Mouse (Mus musculus) intestine, embryonic 16.5 days (tissue): ENCODE measurements around the gene Abtb2. TPM values are rescaled to one million over a fixed set of nuclear protein-coding genes. Genes with fewer than 3 reads are reported as not detected.

ENCODE experiments used
- ATAC-seq: fragments of 200-750 bp; cut with Nextera tagmentation; 2 replicates; pipeline ENCODE4 v1.8.0; 2017; ENCODE audit warnings: moderate TSS enrichment, moderate library complexity
- H3K27ac ChIP-seq: fragments of 300-500 bp; sonication (generic); 2 replicates; pipeline ENCODE4 v1.5.1; 2014; ENCODE audit warnings: mild to moderate bottlenecking, low read length
- H3K27me3 ChIP-seq: fragments of 300-500 bp; sonication (generic); replicated peaks from 2 replicates; pipeline ENCODE4 v1.6.1; 2014; ENCODE audit warnings: low read length, control low read depth, mixed read lengths; ENCODE audit not compliant: control insufficient read depth, insufficient read depth
- H3K36me3 ChIP-seq: fragments of 300-500 bp; sonication (generic); 2 replicates; pipeline ENCODE4 v1.6.1; 2014; ENCODE audit warnings: low read length, control low read depth; ENCODE audit not compliant: control insufficient read depth, insufficient read depth
- H3K4me1 ChIP-seq: fragments of 300-500 bp; sonication (generic); 2 replicates; pipeline ENCODE4 v1.6.1; 2014; ENCODE audit warnings: low read length, control low read depth, mixed read lengths; ENCODE audit not compliant: control insufficient read depth, insufficient read depth
- H3K4me2 ChIP-seq: fragments of 300-500 bp; sonication (generic); 2 replicates; pipeline ENCODE4 v1.6.1; 2014; ENCODE audit warnings: low read depth, low read length, control low read depth
- H3K4me3 ChIP-seq: fragments of 300-500 bp; sonication (generic); 2 replicates; pipeline ENCODE4 v1.5.1; 2014; ENCODE audit warnings: mild to moderate bottlenecking, low read length
- H3K9ac ChIP-seq: fragments of 300-500 bp; sonication (generic); 2 replicates; pipeline ENCODE4 v1.6.1; 2014; ENCODE audit warnings: low read depth, low read length
- H3K9me3 ChIP-seq: fragments of 300-500 bp; sonication (generic); 2 replicates; pipeline ENCODE4 v1.6.1; 2016; ENCODE audit warnings: low read length, control low read depth; ENCODE audit not compliant: control insufficient read depth
- WGBS: fragments of 180-500 bp; shearing (Covaris S2); extraction: QIAGEN DNeasy Blood & Tissue Kit; methylation state at CpG from one replicate; pipeline ENCODE4 v1.1.7; 2014; 5-methylcytosine and 5-hydroxymethylcytosine counted together
- polyA plus RNA-seq: library from polyadenylated mRNA; unstranded; fragments of >200 nt; fragmentation: Nextera tagmentation; extraction: Ambion mirVana; gene quantifications from 2 replicates; pipeline ENCODE4 v1.2.1, GENCODE M21; 2015

The Abtb2 gene
- polyA plus RNA-seq, 1 experiment from 2014 or later = 4.7 TPM

DNA sequence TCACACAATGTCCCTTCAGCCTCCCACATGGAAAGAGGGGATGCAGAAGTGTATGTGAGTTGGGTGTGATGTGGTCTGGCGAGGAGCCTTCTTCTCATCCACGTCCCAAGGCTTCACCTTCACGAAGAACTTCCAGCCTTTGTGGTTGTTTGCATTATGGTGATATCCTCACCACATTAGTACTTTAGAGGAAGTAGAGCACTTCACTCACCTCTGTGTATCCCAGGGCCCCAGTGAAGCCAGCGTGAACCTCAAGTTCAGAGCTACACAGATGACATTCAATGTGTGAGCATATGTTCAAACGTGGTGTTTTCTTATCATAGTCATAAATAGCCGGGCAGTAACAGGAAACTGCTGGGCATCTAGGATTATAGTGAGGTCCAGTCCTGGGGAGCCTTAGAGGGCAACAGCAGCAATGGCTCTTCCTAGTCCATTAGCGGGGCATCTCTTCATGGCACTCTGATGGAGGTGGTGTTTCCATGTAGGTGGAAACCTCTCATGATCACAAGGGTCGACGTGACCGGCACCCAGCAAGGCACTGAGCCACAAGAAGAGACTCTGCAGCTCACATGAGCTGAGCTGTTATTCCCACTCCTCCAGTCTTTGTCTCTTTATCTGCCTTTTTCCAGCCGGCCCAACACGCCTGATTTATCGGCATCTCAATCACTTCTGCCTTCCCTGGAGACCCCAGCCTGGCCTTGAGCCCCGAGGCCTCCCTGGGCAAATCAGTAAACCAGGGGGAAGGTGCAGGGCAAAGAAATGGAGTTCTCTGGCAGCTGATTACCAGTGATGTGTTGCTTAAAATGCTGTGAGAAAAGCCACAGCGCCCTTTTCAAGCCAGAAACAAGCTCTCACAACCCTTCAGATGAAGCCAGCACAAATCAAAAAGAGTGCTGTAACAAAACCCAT is 93.8 kb downstream of the Abtb2 start:
- no peak overlapping the region for H3K27ac ChIP-seq
- no peak overlapping the region for H3K4me3 ChIP-seq

DNA sequence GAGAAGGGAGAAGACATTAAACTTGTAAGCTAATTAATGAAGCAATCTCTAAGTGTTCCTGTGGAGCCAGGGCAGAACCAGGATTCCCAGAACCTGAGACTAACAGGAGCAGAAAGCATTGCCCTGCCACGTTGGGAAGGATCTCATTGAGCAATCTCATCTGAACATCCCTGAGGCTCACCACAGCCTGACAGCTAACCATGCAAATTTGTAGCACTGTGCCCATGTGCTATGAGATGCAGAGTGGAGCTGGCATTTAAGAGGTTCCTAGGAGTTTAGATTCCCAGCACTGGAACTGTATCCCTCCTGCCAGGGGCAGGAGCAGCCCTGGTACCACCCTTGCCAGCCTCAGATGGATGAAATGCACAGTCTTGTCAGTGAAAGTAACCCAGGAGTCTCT is 95.6 kb downstream of the Abtb2 start:
- Histone ChIP-seq H3K4me3 (no peak overlapping the region), H3K27me3 (no peaks in the 10 kb centered on the region), H3K36me3 (no peaks in the 10 kb centered on the region), H3K9me3 (no peaks in the 10 kb centered on the region), H3K9ac (no peak overlapping the region), H3K4me1 (no peaks in the 10 kb centered on the region), H3K27ac (no peak overlapping the region), H3K4me2 (no peak overlapping the region)
- no peak for ATAC-seq
- 50% methylated on average over 1 of the region's 1 CpGs for WGBS

More for the DNA sequence above, 93.8 kb downstream of the Abtb2 start:
- Histone ChIP-seq H3K4me1 (no peaks in the 10 kb centered on the region; the same call in 1 of the 2 replicates), H3K4me2 (no peak overlapping the region), H3K27me3 (no peaks in the 10 kb centered on the region), H3K9ac (no peak overlapping the region), H3K36me3 (no peaks in the 10 kb centered on the region), H3K9me3 (no peaks in the 10 kb centered on the region)
- ATAC-seq = no peak
- WGBS = 68% methylated on average over 15 of the region's 15 CpGs

DNA sequence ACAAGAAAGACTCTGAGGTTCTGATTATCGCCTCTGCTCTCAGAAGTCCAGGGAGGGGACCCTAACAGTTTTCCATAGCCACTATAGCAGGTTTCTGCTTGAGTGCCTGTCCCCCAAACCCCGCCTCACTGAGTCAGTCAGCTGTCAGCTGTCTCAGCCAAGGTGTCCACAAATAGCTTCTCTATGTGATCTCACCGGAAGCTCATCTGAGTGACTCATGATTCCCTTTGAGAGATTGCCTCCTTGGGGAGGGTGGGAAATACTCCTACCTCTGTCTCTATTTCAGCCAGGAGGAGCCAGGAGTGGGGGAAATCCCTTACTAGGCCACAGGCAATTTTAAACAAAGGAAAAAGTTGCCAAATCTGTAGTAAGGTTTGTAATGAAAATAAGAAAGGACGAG is 96.0 kb downstream of the Abtb2 start:
- H3K9me3 ChIP-seq = no peaks in the 10 kb centered on the region
- no peaks in the 10 kb centered on the region for H3K4me1 ChIP-seq
- H3K27ac ChIP-seq = no peak overlapping the region
- no peak for ATAC-seq
- no peak overlapping the region for H3K4me2 ChIP-seq
- H3K36me3 ChIP-seq = no peaks in the 10 kb centered on the region
- H3K27me3 ChIP-seq = no peaks in the 10 kb centered on the region
- H3K4me3 ChIP-seq = no peak overlapping the region
- WGBS = 62% methylated on average over 4 of the region's 4 CpGs
- no peak overlapping the region for H3K9ac ChIP-seq

- ATAC-seq = no peak
- H3K4me3 ChIP-seq = no peak overlapping the region
- H3K9me3 ChIP-seq = no peaks in the 10 kb centered on the region
- no peaks in the 10 kb centered on the region for H3K27me3 ChIP-seq
- H3K9ac ChIP-seq = no peak overlapping the region
- 64% methylated on average over 6 of the region's 6 CpGs for WGBS
- no peaks in the 10 kb centered on the region for H3K36me3 ChIP-seq
- H3K4me2 ChIP-seq = no peak overlapping the region
- peaks cover 9% of the 10 kb centered on the region for H3K4me1 ChIP-seq
- no peak overlapping the region for H3K27ac ChIP-seq
Observed at GRCm38 (mm10) chr2:103664341-103664740, 98.2 kb downstream of the Abtb2 start.

DNA sequence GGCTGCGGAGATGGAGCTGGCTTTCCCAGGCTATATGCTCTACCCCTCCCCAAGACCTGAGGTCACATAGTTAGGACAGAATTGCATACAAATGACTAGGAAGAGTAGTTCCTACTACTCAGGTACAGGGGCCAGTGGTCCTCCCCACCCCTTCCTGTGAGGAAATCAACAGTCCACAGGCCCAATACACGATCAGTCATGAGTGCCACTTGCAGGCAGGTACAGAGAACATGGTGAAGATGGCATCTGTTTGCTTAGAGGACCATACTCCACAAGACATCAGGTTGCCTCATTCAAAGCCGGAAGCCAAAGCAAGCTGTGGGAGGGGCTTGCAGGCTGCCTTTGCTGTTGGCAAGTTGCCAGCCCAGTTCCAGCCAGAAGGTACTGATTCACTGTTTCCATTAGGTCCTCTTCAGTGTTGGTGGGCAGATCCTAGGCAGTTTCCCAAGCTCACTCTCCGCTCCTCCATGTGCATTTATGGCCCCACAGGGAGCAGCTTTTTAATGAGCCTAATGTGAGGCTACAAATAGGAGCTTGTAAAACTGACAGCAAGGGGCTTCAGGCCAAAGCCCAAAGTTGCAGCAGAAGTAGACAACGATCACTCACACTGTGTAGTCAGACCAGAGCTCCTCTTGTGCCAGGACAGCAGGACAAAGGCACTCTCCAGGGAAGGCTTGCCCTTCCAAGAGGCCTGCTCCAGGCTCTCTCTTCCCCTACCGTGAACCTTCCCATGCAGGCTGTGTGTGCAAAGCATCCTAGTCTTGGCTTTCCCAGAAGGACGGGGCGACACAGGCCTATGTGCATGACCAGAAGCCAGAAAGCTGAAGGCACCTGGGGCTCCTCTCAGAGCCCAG is 102.1 kb downstream of the Abtb2 start:
- Histone ChIP-seq H3K36me3 (no peaks in the 10 kb centered on the region), H3K9me3 (no peaks in the 10 kb centered on the region), H3K4me2 (no peak overlapping the region), H3K27me3 (no peaks in the 10 kb centered on the region), H3K4me1 (peaks cover 9% of the 10 kb centered on the region), H3K27ac (no peak overlapping the region), H3K4me3 (no peak overlapping the region), H3K9ac (no peak overlapping the region)
- WGBS = 51% methylated on average over 8 of the region's 8 CpGs
- ATAC-seq = peak; percentile 56

GRCm38 (mm10) chr2:103668939-103669338 is 102.8 kb downstream of the Abtb2 start:
- H3K27me3 ChIP-seq = no peaks in the 10 kb centered on the region
- ATAC-seq = no peak
- H3K4me2 ChIP-seq = no peak overlapping the region
- 66% methylated on average over 8 of the region's 8 CpGs for WGBS
- H3K27ac ChIP-seq = no peak overlapping the region
- H3K9ac ChIP-seq = no peak overlapping the region
- no peaks in the 10 kb centered on the region for H3K9me3 ChIP-seq
- peaks cover 9% of the 10 kb centered on the region for H3K4me1 ChIP-seq
- no peaks in the 10 kb centered on the region for H3K36me3 ChIP-seq
- H3K4me3 ChIP-seq = no peak overlapping the region

- Histone ChIP-seq H3K4me3 (no peak overlapping the region), H3K27ac (no peak overlapping the region), H3K27me3 (no peaks in the 10 kb centered on the region), H3K36me3 (no peaks in the 10 kb centered on the region), H3K9ac (no peak overlapping the region), H3K4me1 (peaks cover 9% of the 10 kb centered on the region), H3K9me3 (no peaks in the 10 kb centered on the region), H3K4me2 (no peak overlapping the region)
- 83% methylated on average over 4 of the region's 4 CpGs for WGBS
- no peak for ATAC-seq
Observed at GRCm38 (mm10) chr2:103669561-103669960, 103.5 kb downstream of the Abtb2 start.

- no peak overlapping the region for H3K4me3 ChIP-seq
- 71% methylated on average over 3 of the region's 3 CpGs for WGBS
- no peak overlapping the region for H3K27ac ChIP-seq
- peak; percentile 52; the same call in 1 of the 2 replicates for ATAC-seq
- H3K9me3 ChIP-seq = no peaks in the 10 kb centered on the region
- H3K36me3 ChIP-seq = no peaks in the 10 kb centered on the region
- peaks cover 9% of the 10 kb centered on the region for H3K4me1 ChIP-seq
- no peaks in the 10 kb centered on the region for H3K27me3 ChIP-seq
- H3K9ac ChIP-seq = no peak overlapping the region
- H3K4me2 ChIP-seq = no peak overlapping the region
Observed at GRCm38 (mm10) chr2:103670276-103670680, 104.2 kb downstream of the Abtb2 start.

GRCm38 (mm10) chr2:103672573-103673119 is 106.5 kb downstream of the Abtb2 start:
- peaks cover 9% of the 10 kb centered on the region for H3K4me1 ChIP-seq
- H3K36me3 ChIP-seq = no peaks in the 10 kb centered on the region
- no peak overlapping the region for H3K9ac ChIP-seq
- no peak overlapping the region for H3K27ac ChIP-seq
- no peak for ATAC-seq
- H3K9me3 ChIP-seq = no peaks in the 10 kb centered on the region
- WGBS = 69% methylated on average over 7 of the region's 7 CpGs
- H3K27me3 ChIP-seq = no peaks in the 10 kb centered on the region
- no peak overlapping the region for H3K4me2 ChIP-seq
- no peak overlapping the region for H3K4me3 ChIP-seq
